Mouse (Mus musculus) neural tube, embryonic 15.5 days (tissue): ENCODE data around the gene Adamtsl5. TPM values are rescaled to one million over a fixed set of nuclear protein-coding genes. Genes with fewer than 3 reads are reported as not detected.

Source experiments
- microRNA-seq: library from miRNA; unstranded; fragments of <30 nt; microRNA quantifications from one replicate; pipeline ENCODE4, GENCODE M21; 2017
- polyA plus RNA-seq: library from polyadenylated mRNA; unstranded; fragments of >200 nt; fragmentation: Nextera tagmentation; extraction: Ambion mirVana; gene quantifications from 2 replicates; pipeline ENCODE4 v1.2.1, GENCODE M21; 2015

Gene Adamtsl5
- polyA plus RNA-seq, 1 experiment from 2014 or later, result 1.6 TPM

Small RNA genes lying within 50 kb of the gene (microRNA-seq; reads per million reads assigned to microRNA genes)
- not detected for gene Gm22721

Other genes with a start within 250 kb of the Adamtsl5 start
- gene Sbno2, start 242.8 kb downstream of the Adamtsl5 start, polyA plus RNA-seq, result 11.7 and 12.8 TPM in 2 replicates
- gene Stk11, start 232.6 kb downstream of the Adamtsl5 start, polyA plus RNA-seq, result 16.9 and 17.3 TPM in 2 replicates
- gene Atp5d, start 209.8 kb downstream of the Adamtsl5 start, polyA plus RNA-seq, result 553 and 558 TPM in 2 replicates
- 91.9 and 93.0 TPM in 2 replicates for gene Cbarp, start 207.6 kb downstream of the Adamtsl5 start, polyA plus RNA-seq
- 19.4 and 20.5 TPM in 2 replicates for gene Midn, start 200.1 kb downstream of the Adamtsl5 start, polyA plus RNA-seq
- 284 and 345 TPM in 2 replicates for gene Cirbp, start 182.4 kb downstream of the Adamtsl5 start, polyA plus RNA-seq
- gene 1600002K03Rik, start 175.5 kb downstream of the Adamtsl5 start, polyA plus RNA-seq, result 13.5 and 14.3 TPM in 2 replicates
- 25.9 and 31.2 TPM in 2 replicates for gene Efna2, start 168.9 kb downstream of the Adamtsl5 start, polyA plus RNA-seq
- 46.8 and 49.6 TPM in 2 replicates for gene Mum1, start 122.0 kb downstream of the Adamtsl5 start, polyA plus RNA-seq
- 353 and 368 TPM in 2 replicates for gene Ndufs7, start 99.3 kb downstream of the Adamtsl5 start, polyA plus RNA-seq
- gene Gamt, start 87.4 kb downstream of the Adamtsl5 start, polyA plus RNA-seq, result 27.9 and 34.6 TPM in 2 replicates
- 48.6 and 50.4 TPM in 2 replicates for gene Dazap1, start 86.9 kb downstream of the Adamtsl5 start, polyA plus RNA-seq
- 544 and 638 TPM in 2 replicates for gene Rps15, start 56.0 kb downstream of the Adamtsl5 start, polyA plus RNA-seq
- gene Apc2, start 52.4 kb downstream of the Adamtsl5 start, polyA plus RNA-seq, result 122 and 144 TPM in 2 replicates
- 26.9 and 36.6 TPM in 2 replicates for gene 2310011J03Rik, start 27.9 kb downstream of the Adamtsl5 start, polyA plus RNA-seq
- 5.6 and 8.2 TPM in 2 replicates for gene Pcsk4, start 18.9 kb downstream of the Adamtsl5 start, polyA plus RNA-seq
- 4.3 and 7.3 TPM in 2 replicates for gene Reep6, start 18.5 kb downstream of the Adamtsl5 start, polyA plus RNA-seq
- gene Plk5, start 8.0 kb upstream of the Adamtsl5 start, polyA plus RNA-seq, result 3.9 and 6.1 TPM in 2 replicates
- gene Mex3d, start 39.2 kb upstream of the Adamtsl5 start, polyA plus RNA-seq, result 9.1 and 14.0 TPM in 2 replicates
- gene Mbd3, start 51.1 kb upstream of the Adamtsl5 start, polyA plus RNA-seq, result 195 and 209 TPM in 2 replicates
- 731 and 790 TPM in 2 replicates for gene Uqcr11, start 58.4 kb upstream of the Adamtsl5 start, polyA plus RNA-seq
- gene Tcf3, start 85.2 kb upstream of the Adamtsl5 start, polyA plus RNA-seq, result 33.4 and 51.7 TPM in 2 replicates
- 0.63 and 1.0 TPM in 2 replicates for gene Onecut3, start 146.4 kb upstream of the Adamtsl5 start, polyA plus RNA-seq
- 1.4 and 1.5 TPM in 2 replicates for gene Atp8b3, start 190.7 kb upstream of the Adamtsl5 start, polyA plus RNA-seq
- gene Rexo1, start 213.1 kb upstream of the Adamtsl5 start, polyA plus RNA-seq, result 29.5 TPM in 2 replicates
- gene Klf16, start 228.9 kb upstream of the Adamtsl5 start, polyA plus RNA-seq, result 6.5 TPM in 2 replicates
- gene Abhd17a, start 241.9 kb upstream of the Adamtsl5 start, polyA plus RNA-seq, result 148 and 152 TPM in 2 replicates